8 mouse cellular contexts compared by ENCODE assay signal in genomic region chr4:106978376-106978775, GRCm38 (mm10).
DNase-seq lines count a peak whose midpoint lies in the region; ATAC-seq and TF ChIP-seq lines count a peak whose summit lies in the region.

No protein-coding gene starts in this region.

- no peak for TF ChIP-seq CTCF in cerebellum, adult 2 months (IDR thresholded peaks at IDR 0.05; ENCODE audit: borderline replicate concordance, insufficient read depth, low read depth, low read length)

- H3K4me2 ChIP-seq in intestine, embryonic 15.5 days (replicated peaks): no peak overlapping the region

- H3K4me1 ChIP-seq in cerebellum, adult 2 months (ENCODE audit: control insufficient read depth, insufficient read depth, low read length): peaks cover 53% of the 10 kb centered on the region
- H3K4me1 ChIP-seq in intestine, embryonic 15.5 days (replicated peaks): peaks cover 67% of the 10 kb centered on the region

- no peak overlapping the region for H3K4me3 ChIP-seq in cerebellum, adult 2 months (replicated peaks; ENCODE audit: insufficient read depth, low read depth, low read length)
- H3K4me3 ChIP-seq in intestine, embryonic 15.5 days (replicated peaks): no peak overlapping the region

- no peaks in the 10 kb centered on the region for H3K27me3 ChIP-seq in cerebellum, adult 2 months (ENCODE audit: control insufficient read depth, insufficient read depth, low read length)
- no peaks in the 10 kb centered on the region for H3K27me3 ChIP-seq in intestine, embryonic 15.5 days (replicated peaks)

- ATAC-seq in intestine, embryonic 15.5 days: no peak

- no peaks in the 10 kb centered on the region for H3K9me3 ChIP-seq in intestine, embryonic 15.5 days

- no peak overlapping the region for H3K9ac ChIP-seq in intestine, embryonic 15.5 days

- 28% methylated on average over 8 of the region's 8 CpGs for WGBS in cerebellum, adult 2 months
- 55% methylated on average over 8 of the region's 8 CpGs for WGBS in intestine, embryonic 15.5 days

- no peak for TF ChIP-seq POLR2A in cerebellum, adult 2 months (IDR thresholded peaks at IDR 0.05; ENCODE audit: borderline replicate concordance, insufficient read depth, low read length)

- peak overlapping the region; percentile 2; the same call in 1 of the 2 replicates for H3K27ac ChIP-seq in cerebellum, adult 2 months (ENCODE audit: insufficient read depth, low read length)
- H3K27ac ChIP-seq in intestine, embryonic 15.5 days: peak overlapping the region; percentile 34; the same call in 1 of the 2 replicates

- H3K36me3 ChIP-seq in intestine, embryonic 15.5 days: no peaks in the 10 kb centered on the region

- DNase-seq in cerebellum, adult 2 months: no peak
- DNase-seq in cerebellum, adult 11-12 months: no peak
- DNase-seq in retina, postnatal 1 day: peak; percentile 65
- no peak for DNase-seq in retina, embryonic 14.5 days (ENCODE audit: low spot score)
- DNase-seq in spleen, adult 18-20 months: no peak
- no peak for DNase-seq in embryo, embryonic 9.5 days (ENCODE audit: extremely low spot score)
- no peak for DNase-seq in adrenal gland, postnatal 4 days (ENCODE audit: low spot score in 2 of 2)
